Mouse (Mus musculus) midbrain, embryonic 10.5 days (tissue): ENCODE measurements around the gene Brms1. TPM values are rescaled to one million over a fixed set of nuclear protein-coding genes. Genes with fewer than 3 reads are reported as not detected.
A peak's percentile ranks its signal among the peaks of the same experiment; 100 is the strongest.

Experiments used
- DNase-seq: peaks from one replicate; pipeline ENCODE4 v3.0.0-alpha.2; 2017; ENCODE audit warnings: low spot score
- H3K27ac ChIP-seq: fragments of 300-500 bp; sonication (generic); replicated peaks from 2 replicates; pipeline ENCODE4 v1.5.1; 2016; ENCODE audit warnings: mild to moderate bottlenecking
- H3K27me3 ChIP-seq: fragments of 300-500 bp; sonication (generic); 2 replicates; pipeline ENCODE4 v1.6.1; 2016; ENCODE audit warnings: low read depth, mild to moderate bottlenecking; ENCODE audit not compliant: poor library complexity, severe bottlenecking
- H3K36me3 ChIP-seq: fragments of 300-500 bp; sonication (generic); 2 replicates; pipeline ENCODE4 v1.6.1; 2016; ENCODE audit warnings: mild to moderate bottlenecking, moderate library complexity
- H3K4me1 ChIP-seq: fragments of 300-500 bp; sonication (generic); 2 replicates; pipeline ENCODE4 v1.6.1; 2016
- H3K4me3 ChIP-seq: fragments of 300-500 bp; sonication (generic); 2 replicates; pipeline ENCODE4 v1.5.1; 2016; ENCODE audit warnings: mild to moderate bottlenecking, moderate library complexity
- H3K9me3 ChIP-seq: fragments of 300-500 bp; sonication (generic); replicated peaks from 2 replicates; pipeline ENCODE4 v1.6.1; 2016; ENCODE audit warnings: mild to moderate bottlenecking
- WGBS: fragments of 180-500 bp; shearing (Covaris S2); methylation state at CpG from one replicate; pipeline ENCODE4 v1.1.7; 2016; 5-methylcytosine and 5-hydroxymethylcytosine counted together
- polyA plus RNA-seq: library from polyadenylated mRNA; unstranded; fragments of >200 nt; fragmentation: Nextera tagmentation; extraction: Ambion mirVana; gene quantifications from 2 replicates; pipeline ENCODE4 v1.2.1, GENCODE M21; 2016

Gene Brms1
- polyA plus RNA-seq, 1 experiment from 2014 or later: 85.6 TPM

- no peak for DNase-seq
- Histone ChIP-seq H3K4me1 (peaks cover 42% of the 10 kb centered on the region), H3K27ac (peak overlapping the region; percentile 46), H3K9me3 (no peaks in the 10 kb centered on the region), H3K4me3 (peak overlapping the region; percentile 15; the same call in 1 of the 2 replicates), H3K27me3 (peaks cover 36% of the 10 kb centered on the region), H3K36me3 (no peaks in the 10 kb centered on the region)
- 12% methylated on average over 10 of the region's 10 CpGs for WGBS
Measured at GRCm38 (mm10) chr19:5058801-5059771, 17.9 kb downstream of the Brms1 start.

GRCm38 (mm10) chr19:5060365-5061330 lies 19.5 kb downstream of the Brms1 start:
- no peaks in the 10 kb centered on the region for H3K36me3 ChIP-seq
- H3K4me3 ChIP-seq: no peak overlapping the region
- H3K27ac ChIP-seq: peak overlapping the region; percentile 56
- H3K9me3 ChIP-seq: no peaks in the 10 kb centered on the region
- 36% methylated on average over 5 of the region's 5 CpGs for WGBS
- H3K27me3 ChIP-seq: peaks cover 29% of the 10 kb centered on the region
- peaks cover 42% of the 10 kb centered on the region for H3K4me1 ChIP-seq
- no peak for DNase-seq

- no peak for DNase-seq
- H3K36me3 ChIP-seq: no peaks in the 10 kb centered on the region
- H3K27me3 ChIP-seq: peaks cover 36% of the 10 kb centered on the region
- H3K4me1 ChIP-seq: peaks cover 40% of the 10 kb centered on the region
- H3K9me3 ChIP-seq: no peaks in the 10 kb centered on the region
- H3K4me3 ChIP-seq: no peak overlapping the region
- H3K27ac ChIP-seq: no peak overlapping the region
- 87% methylated on average over 5 of the region's 5 CpGs for WGBS
Measured at GRCm38 (mm10) chr19:5062041-5062440, 20.9 kb downstream of the Brms1 start.

- Histone ChIP-seq H3K4me1 (peaks cover 44% of the 10 kb centered on the region), H3K9me3 (no peaks in the 10 kb centered on the region), H3K27ac (no peak overlapping the region), H3K36me3 (no peaks in the 10 kb centered on the region), H3K4me3 (no peak overlapping the region), H3K27me3 (peaks cover 36% of the 10 kb centered on the region)
- WGBS: 71% methylated on average over 6 of the region's 6 CpGs
- DNase-seq: no peak
Measured at GRCm38 (mm10) chr19:5062446-5062845, 21.3 kb downstream of the Brms1 start.

- Histone ChIP-seq H3K4me3 (no peak overlapping the region), H3K9me3 (no peaks in the 10 kb centered on the region), H3K27ac (no peak overlapping the region), H3K36me3 (no peaks in the 10 kb centered on the region), H3K4me1 (peaks cover 45% of the 10 kb centered on the region), H3K27me3 (peaks cover 51% of the 10 kb centered on the region)
- 78% methylated on average over 7 of the region's 7 CpGs for WGBS
- no peak for DNase-seq
Measured at GRCm38 (mm10) chr19:5065104-5065503, 23.9 kb downstream of the Brms1 start.

- peaks cover 65% of the 10 kb centered on the region for H3K27me3 ChIP-seq
- peak overlapping the region; percentile 52 for H3K4me3 ChIP-seq
- no peak for DNase-seq
- H3K9me3 ChIP-seq: no peaks in the 10 kb centered on the region
- peak overlapping the region; percentile 74; the same call in 1 of the 2 replicates for H3K27ac ChIP-seq
- WGBS: 9% methylated on average over 15 of the region's 15 CpGs
- H3K4me1 ChIP-seq: peaks cover 49% of the 10 kb centered on the region
- no peaks in the 10 kb centered on the region for H3K36me3 ChIP-seq
Measured at GRCm38 (mm10) chr19:5067040-5067799, 26.1 kb downstream of the Brms1 start.

GRCm38 (mm10) chr19:5067867-5068569 lies 26.9 kb downstream of the Brms1 start, which contains the start of gene Cd248:
Gene Cd248 (plus strand): TSS chr19:5068078.
- peak; percentile 66 for DNase-seq
- peak within 1 kb of the TSS; percentile 52 for H3K4me3 ChIP-seq
- peak within 1 kb of the TSS; percentile 74 for H3K27ac ChIP-seq
- H3K36me3 ChIP-seq: no peaks in the 10 kb centered on the region
- peaks cover 57% of the 10 kb centered on the region for H3K4me1 ChIP-seq
- peaks cover 65% of the 10 kb centered on the region for H3K27me3 ChIP-seq
- no peaks in the 10 kb centered on the region for H3K9me3 ChIP-seq
- 1% methylated on average over 56 of the region's 56 CpGs for WGBS

GRCm38 (mm10) chr19:5068570-5069234 lies 27.5 kb downstream of the Brms1 start:
- WGBS: 38% methylated on average over 21 of the region's 21 CpGs

GRCm38 (mm10) chr19:5069486-5069885 lies 28.3 kb downstream of the Brms1 start:
- no peak for DNase-seq
- Histone ChIP-seq H3K36me3 (no peaks in the 10 kb centered on the region), H3K9me3 (no peaks in the 10 kb centered on the region), H3K4me1 (peaks cover 58% of the 10 kb centered on the region), H3K27ac (no peak overlapping the region), H3K4me3 (peak overlapping the region; percentile 52; the same call in 1 of the 2 replicates), H3K27me3 (peaks cover 73% of the 10 kb centered on the region)
- WGBS: 81% methylated on average over 5 of the region's 5 CpGs

More at GRCm38 (mm10) chr19:5068570-5069234, 27.5 kb downstream of the Brms1 start:
- Histone ChIP-seq H3K27me3 (peaks cover 65% of the 10 kb centered on the region), H3K27ac (peak overlapping the region; percentile 74), H3K9me3 (no peaks in the 10 kb centered on the region), H3K36me3 (no peaks in the 10 kb centered on the region), H3K4me1 (peaks cover 58% of the 10 kb centered on the region), H3K4me3 (peak overlapping the region; percentile 52)
- no peak for DNase-seq

GRCm38 (mm10) chr19:5069978-5070377 lies 28.8 kb downstream of the Brms1 start:
- WGBS: 85% methylated on average over 7 of the region's 7 CpGs
- no peak overlapping the region; the same call in 1 of the 2 replicates for H3K27ac ChIP-seq
- H3K27me3 ChIP-seq: peaks cover 77% of the 10 kb centered on the region
- no peaks in the 10 kb centered on the region for H3K9me3 ChIP-seq
- no peak for DNase-seq
- H3K4me3 ChIP-seq: peak overlapping the region; percentile 52; the same call in 1 of the 2 replicates
- H3K36me3 ChIP-seq: no peaks in the 10 kb centered on the region
- H3K4me1 ChIP-seq: peaks cover 58% of the 10 kb centered on the region

GRCm38 (mm10) chr19:5071077-5071476 lies 29.9 kb downstream of the Brms1 start:
- DNase-seq: no peak
- H3K36me3 ChIP-seq: no peaks in the 10 kb centered on the region
- peaks cover 58% of the 10 kb centered on the region for H3K4me1 ChIP-seq
- peaks cover 70% of the 10 kb centered on the region for H3K27me3 ChIP-seq
- H3K27ac ChIP-seq: peak overlapping the region; percentile 88
- no peaks in the 10 kb centered on the region for H3K9me3 ChIP-seq
- H3K4me3 ChIP-seq: peak overlapping the region; percentile 60
- WGBS: 9% methylated on average over 11 of the region's 11 CpGs
